Mouse (Mus musculus) spleen, adult 2 months (tissue): ENCODE results near the gene Taok3. TPM values are rescaled to one million over a fixed set of nuclear protein-coding genes. Genes with fewer than 3 reads are reported as not detected.

Experiments
- DNase-seq, 2 experiments: peaks; one replicate each; pipeline versions ENCODE4 v3.0.0 to v3.0.0-alpha.2; 2012 to 2021; ENCODE audit warnings: low spot score in 2 of 2, low read depth in 1 of 2
- H3K27ac ChIP-seq: fragments of 200-500 bp; 2 replicates; pipeline ENCODE4 v1.5.1; 2012; ENCODE audit warnings: low read length, inconsistent platforms; ENCODE audit not compliant: insufficient read depth
- H3K27me3 ChIP-seq: fragments of 200-500 bp; 2 replicates; pipeline ENCODE4 v1.6.1; 2012; ENCODE audit warnings: mild to moderate bottlenecking, moderate library complexity, low read length, inconsistent platforms; ENCODE audit not compliant: control insufficient read depth, insufficient read depth
- H3K36me3 ChIP-seq: fragments of 200-500 bp; 2 replicates; pipeline ENCODE4 v1.6.1; 2012; ENCODE audit warnings: mild to moderate bottlenecking, low read length, inconsistent platforms; ENCODE audit not compliant: control insufficient read depth, insufficient read depth
- H3K4me1 ChIP-seq: fragments of 200-500 bp; 2 replicates; pipeline ENCODE4 v1.6.1; 2011; ENCODE audit warnings: inconsistent platforms; ENCODE audit not compliant: control insufficient read depth, insufficient read depth, insufficient read length
- H3K4me3 ChIP-seq: fragments of 200-500 bp; 2 replicates; pipeline ENCODE4 v1.5.1; 2011; ENCODE audit warnings: mild to moderate bottlenecking, inconsistent platforms; ENCODE audit not compliant: insufficient read depth, insufficient read length; ENCODE audit errors: extremely low read depth
- CTCF ChIP-seq: fragments of 200-500 bp; IDR thresholded peaks from 2 replicates; pipeline ENCODE4 v1.5.1; 2011; ENCODE audit warnings: mild to moderate bottlenecking, inconsistent platforms; ENCODE audit not compliant: insufficient read depth, insufficient read length, insufficient replicate concordance; ENCODE audit errors: extremely low read depth
- POLR2A ChIP-seq: fragments of 200-500 bp; IDR thresholded peaks from 2 replicates; pipeline ENCODE4 v1.6.1; 2011; ENCODE audit warnings: low read depth, low read length, inconsistent platforms
- WGBS: fragments of 180-500 bp; shearing (Covaris S2); methylation state at CpG from one replicate; pipeline ENCODE4 v1.1.7; 2018; 5-methylcytosine and 5-hydroxymethylcytosine counted together
- polyA plus RNA-seq: library from polyadenylated mRNA; depleted of rRNA; stranded (reverse); fragments of >200 nt; gene quantifications from 2 replicates; pipeline ENCODE4 v1.2.3, GENCODE M21; 2012

Gene Taok3
- polyA plus RNA-seq, 1 experiment = 18.4 TPM

DNA sequence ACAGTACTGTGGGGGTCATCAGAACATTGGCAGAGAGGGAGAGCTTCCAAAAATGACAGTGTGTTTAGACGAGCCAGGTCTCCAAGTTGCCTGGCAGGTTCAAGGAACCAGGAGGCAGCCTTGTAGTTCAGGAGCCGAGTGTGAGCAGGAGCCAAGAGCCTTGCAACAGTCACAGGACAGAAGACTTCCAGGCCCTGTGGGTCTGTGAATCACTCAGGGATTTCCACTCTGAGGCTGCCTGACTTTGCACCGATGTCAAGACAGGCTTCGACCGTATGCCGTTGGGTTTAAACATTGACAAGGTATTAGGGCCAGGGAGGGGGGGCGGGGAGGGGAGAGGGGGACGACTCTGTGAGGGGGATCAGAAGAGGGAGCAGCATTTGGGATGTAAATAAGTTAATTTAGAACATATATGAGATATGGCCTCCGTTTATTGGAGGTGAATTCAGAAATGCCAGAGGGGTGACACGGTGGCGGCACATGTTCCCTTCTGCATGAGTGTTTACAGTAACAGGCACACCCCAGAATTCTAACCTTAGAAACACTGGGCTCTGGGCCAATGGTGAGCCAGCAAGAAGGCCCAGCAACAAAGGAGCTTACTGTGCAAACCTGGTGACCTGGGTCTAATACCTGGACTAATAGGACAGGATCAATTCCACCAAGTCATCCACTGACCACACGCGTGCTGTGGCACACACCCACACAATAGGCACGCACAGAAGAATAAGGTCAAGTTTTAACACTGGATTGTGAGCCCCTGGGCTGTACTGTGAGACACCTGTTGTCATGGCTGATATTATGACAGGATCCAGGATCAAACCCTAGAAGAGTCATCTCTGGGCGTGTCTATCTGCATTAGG lies 159.1 kb downstream of the Taok3 start:
- WGBS = 90% methylated on average over 15 of the region's 15 CpGs
- Histone ChIP-seq H3K4me1 (no peaks in the 10 kb centered on the region), H3K27me3 (no peaks in the 10 kb centered on the region), H3K27ac (no peak overlapping the region), H3K4me3 (no peak overlapping the region), H3K36me3 (peaks cover 6% of the 10 kb centered on the region)
- DNase-seq = no peak
- TF ChIP-seq POLR2A (no peak), CTCF (no peak)

DNA sequence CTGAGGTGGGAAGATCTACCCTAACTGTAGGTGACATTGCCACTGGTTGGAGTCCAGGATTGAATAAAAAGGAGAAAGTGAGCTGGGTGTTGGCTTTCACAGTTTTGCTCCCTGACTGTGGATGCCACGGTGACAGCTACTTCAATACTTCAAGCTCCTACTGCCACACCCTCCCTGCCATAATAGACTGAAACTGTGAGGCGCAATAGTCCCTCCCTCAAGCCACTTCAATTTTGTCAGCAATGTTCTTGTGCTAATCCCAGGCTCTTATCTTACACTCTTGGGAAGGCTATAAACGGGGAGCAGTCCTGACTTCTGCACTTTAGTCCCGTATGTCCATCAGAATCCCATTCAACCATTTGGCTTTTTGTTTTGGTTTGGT lies 159.7 kb downstream of the Taok3 start:
- Histone ChIP-seq H3K4me3 (no peak overlapping the region), H3K27ac (no peak overlapping the region), H3K4me1 (no peaks in the 10 kb centered on the region), H3K27me3 (no peaks in the 10 kb centered on the region), H3K36me3 (peaks cover 10% of the 10 kb centered on the region)
- WGBS = 83% methylated on average over 4 of the region's 4 CpGs
- no peak for TF ChIP-seq POLR2A
- no peak for TF ChIP-seq CTCF
- DNase-seq = no peak

DNA sequence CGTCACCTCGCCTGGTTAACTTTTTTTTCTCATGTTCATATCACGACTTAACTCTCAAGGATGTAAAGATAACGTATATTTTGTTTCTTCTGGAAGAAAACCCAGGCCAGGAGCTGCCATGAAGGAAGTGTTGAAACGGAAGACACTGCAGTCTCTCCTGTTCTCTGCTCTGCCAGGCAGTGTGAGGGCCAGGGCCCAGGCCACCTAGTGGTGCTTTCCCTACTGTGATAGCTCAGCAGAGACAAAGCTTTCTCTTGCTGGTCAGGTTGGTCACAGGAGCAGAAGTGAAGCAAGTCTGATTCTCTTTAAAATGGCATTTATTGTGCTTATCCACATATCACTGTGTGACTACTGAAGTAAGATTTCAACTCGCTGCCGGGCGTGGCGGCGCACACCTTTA lies 161.6 kb downstream of the Taok3 start:
- H3K4me1 ChIP-seq = peaks cover under 1% of the 10 kb centered on the region
- DNase-seq = no peak
- peaks cover 9% of the 10 kb centered on the region; the same call in 1 of the 2 replicates for H3K36me3 ChIP-seq
- H3K27ac ChIP-seq = no peak overlapping the region
- no peak overlapping the region for H3K4me3 ChIP-seq
- TF ChIP-seq CTCF (no peak), POLR2A (no peak)
- H3K27me3 ChIP-seq = no peaks in the 10 kb centered on the region
- 93% methylated on average over 10 of the region's 10 CpGs for WGBS

- Histone ChIP-seq H3K36me3 (peaks cover 9% of the 10 kb centered on the region; the same call in 1 of the 2 replicates), H3K27me3 (no peaks in the 10 kb centered on the region), H3K4me1 (peaks cover 3% of the 10 kb centered on the region), H3K27ac (no peak overlapping the region), H3K4me3 (no peak overlapping the region)
- 70% methylated on average over 8 of the region's 8 CpGs for whole genome bisulfite sequencing
- TF ChIP-seq POLR2A = no peak
- TF ChIP-seq CTCF = no peak
- DNase-seq = no peak
These were observed 162.4 kb downstream of the Taok3 start for GRCm38 (mm10) chr5:117282360-117282759.

DNA sequence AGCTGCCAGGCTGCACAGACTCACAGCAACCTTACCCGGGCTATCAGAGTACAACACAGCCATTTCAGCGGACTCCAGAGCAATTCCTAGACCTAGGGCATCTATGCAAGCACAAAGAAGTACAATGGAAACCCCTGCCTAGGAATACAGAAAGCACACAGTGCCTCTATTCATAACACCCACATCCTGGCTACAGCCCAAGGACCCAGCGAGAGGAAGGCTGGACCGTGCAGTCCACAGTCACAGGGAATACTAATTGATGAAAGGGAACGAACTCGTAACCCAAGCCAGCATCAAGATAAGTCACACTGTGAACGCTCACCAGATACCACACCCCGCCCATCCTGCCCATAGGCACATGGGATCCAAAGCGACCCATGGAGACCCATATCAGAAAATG lies 164.1 kb downstream of the Taok3 start:
- no peaks in the 10 kb centered on the region for H3K27me3 ChIP-seq
- DNase-seq = no peak
- H3K27ac ChIP-seq = no peak overlapping the region
- 90% methylated on average over 9 of the region's 9 CpGs for WGBS
- H3K4me1 ChIP-seq = peaks cover 6% of the 10 kb centered on the region
- no peak overlapping the region for H3K4me3 ChIP-seq
- TF ChIP-seq POLR2A (no peak), CTCF (no peak)
- peaks cover 9% of the 10 kb centered on the region; the same call in 1 of the 2 replicates for H3K36me3 ChIP-seq

DNA sequence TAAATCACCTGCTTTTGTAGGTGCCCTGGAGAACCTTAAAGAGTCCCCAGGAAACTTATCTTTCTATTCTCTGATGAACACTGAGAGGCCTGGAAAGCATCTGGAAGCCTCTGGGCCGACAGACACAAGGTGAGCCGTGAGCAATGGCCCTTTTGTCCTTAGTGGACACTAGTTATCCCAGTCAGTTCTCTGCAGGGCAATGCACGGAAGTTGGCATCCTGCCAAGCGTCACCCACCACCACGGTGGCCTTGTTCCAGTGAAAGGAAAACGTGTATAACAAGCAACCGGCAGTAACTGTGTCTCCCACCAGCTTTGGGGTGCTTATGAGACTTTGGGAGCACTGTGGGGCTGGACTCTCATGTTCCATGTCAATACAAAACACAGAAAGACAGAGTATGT lies 164.8 kb downstream of the Taok3 start:
- no peak overlapping the region for H3K4me3 ChIP-seq
- no peaks in the 10 kb centered on the region for H3K27me3 ChIP-seq
- H3K36me3 ChIP-seq = peaks cover 9% of the 10 kb centered on the region; the same call in 1 of the 2 replicates
- peaks cover 6% of the 10 kb centered on the region for H3K4me1 ChIP-seq
- 77% methylated on average over 7 of the region's 7 CpGs for WGBS
- no peak overlapping the region for H3K27ac ChIP-seq
- TF ChIP-seq POLR2A (no peak), CTCF (no peak)
- no peak for DNase-seq

- Histone ChIP-seq H3K27me3 (no peaks in the 10 kb centered on the region), H3K4me1 (peaks cover 6% of the 10 kb centered on the region), H3K36me3 (peaks cover 9% of the 10 kb centered on the region; the same call in 1 of the 2 replicates), H3K4me3 (no peak overlapping the region), H3K27ac (no peak overlapping the region)
- TF ChIP-seq POLR2A (no peak), CTCF (no peak)
- WGBS = 88% methylated on average over 4 of the region's 4 CpGs
- no peak for DNase-seq
These were observed 165.3 kb downstream of the Taok3 start for GRCm38 (mm10) chr5:117285266-117285665.
